Mouse (Mus musculus): ENCODE data around the gene Cebpg. TPM values are rescaled to one million over a fixed set of nuclear protein-coding genes. Genes with fewer than 3 reads are reported as not detected.

The Cebpg gene
- polyA plus RNA-seq, 1 experiment from 2014 or later: 38.7 TPM

DNA sequence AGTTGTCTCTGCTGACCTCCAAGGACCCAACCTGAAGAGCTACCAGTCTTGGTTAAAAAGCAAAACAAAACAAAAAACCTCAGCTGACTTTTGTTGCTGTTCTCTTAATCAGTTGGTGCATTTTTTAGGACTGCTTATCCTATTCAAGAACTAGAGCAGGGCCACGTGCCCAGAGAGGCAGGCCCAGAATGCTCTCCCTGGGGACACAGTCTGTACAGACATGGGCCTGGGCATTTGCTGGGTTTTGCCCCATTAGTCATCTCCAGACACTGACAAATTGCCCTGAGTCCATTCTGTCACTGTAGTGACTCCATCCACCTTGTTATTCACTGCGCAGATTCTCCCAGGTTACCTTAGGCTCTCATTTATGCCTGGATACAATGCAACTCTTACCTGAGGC lies 41.1 kb downstream of the Cebpg start:
- ATAC-seq (ENCODE audit: low read depth): no peak

DNA sequence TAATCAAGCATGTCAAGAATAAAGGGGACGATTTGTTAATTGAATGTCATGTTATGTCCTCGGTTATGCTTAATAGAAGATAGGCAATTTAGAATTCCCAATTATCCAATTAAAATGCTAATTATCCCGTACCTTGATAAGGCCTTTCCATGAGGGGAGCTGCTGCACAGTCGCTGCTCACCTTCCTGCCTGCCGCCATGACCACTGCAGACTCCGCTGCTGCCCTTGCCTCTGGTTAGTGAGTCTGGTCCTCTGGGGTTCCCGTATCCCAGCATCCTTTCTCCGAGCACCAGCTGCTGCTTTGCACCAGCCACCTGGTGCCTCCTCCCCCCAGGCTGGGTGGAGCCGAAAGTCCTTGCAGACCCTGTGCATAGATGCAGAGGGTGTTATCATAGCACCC lies 43.1 kb downstream of the Cebpg start:
- no peak overlapping the region for H3K9ac ChIP-seq (ENCODE audit: low read length)
- no peak overlapping the region for H3K27ac ChIP-seq (ENCODE audit: low read length)
- WGBS: 74% methylated on average over 9 of the region's 9 CpGs
- H3K4me3 ChIP-seq (ENCODE audit: low read length): no peak overlapping the region
- no peak for ATAC-seq (ENCODE audit: low read depth)
- no peaks in the 10 kb centered on the region for H3K9me3 ChIP-seq (ENCODE audit: control insufficient read depth, low read length)
- H3K4me2 ChIP-seq (ENCODE audit: low read depth, low read length): no peak overlapping the region
- H3K36me3 ChIP-seq (ENCODE audit: control insufficient read depth, insufficient read depth, low read length): no peaks in the 10 kb centered on the region
- H3K4me1 ChIP-seq (replicated peaks; ENCODE audit: control insufficient read depth, insufficient read depth, low read length): no peaks in the 10 kb centered on the region
- H3K27me3 ChIP-seq (ENCODE audit: control insufficient read depth, insufficient read depth, low read depth, low read length): no peaks in the 10 kb centered on the region

More for the DNA sequence above, 41.1 kb downstream of the Cebpg start:
- H3K4me3 ChIP-seq (ENCODE audit: low read length): no peak overlapping the region
- H3K9ac ChIP-seq (ENCODE audit: low read length): no peak overlapping the region
- 77% methylated on average over 2 of the region's 2 CpGs for WGBS
- no peaks in the 10 kb centered on the region for H3K4me1 ChIP-seq (replicated peaks; ENCODE audit: control insufficient read depth, insufficient read depth, low read length)
- no peak overlapping the region for H3K4me2 ChIP-seq (ENCODE audit: low read depth, low read length)
- H3K27me3 ChIP-seq (ENCODE audit: control insufficient read depth, insufficient read depth, low read depth, low read length): no peaks in the 10 kb centered on the region
- no peaks in the 10 kb centered on the region for H3K36me3 ChIP-seq (ENCODE audit: control insufficient read depth, insufficient read depth, low read length)
- no peak overlapping the region for H3K27ac ChIP-seq (ENCODE audit: low read length)
- no peaks in the 10 kb centered on the region for H3K9me3 ChIP-seq (ENCODE audit: control insufficient read depth, low read length)

DNA sequence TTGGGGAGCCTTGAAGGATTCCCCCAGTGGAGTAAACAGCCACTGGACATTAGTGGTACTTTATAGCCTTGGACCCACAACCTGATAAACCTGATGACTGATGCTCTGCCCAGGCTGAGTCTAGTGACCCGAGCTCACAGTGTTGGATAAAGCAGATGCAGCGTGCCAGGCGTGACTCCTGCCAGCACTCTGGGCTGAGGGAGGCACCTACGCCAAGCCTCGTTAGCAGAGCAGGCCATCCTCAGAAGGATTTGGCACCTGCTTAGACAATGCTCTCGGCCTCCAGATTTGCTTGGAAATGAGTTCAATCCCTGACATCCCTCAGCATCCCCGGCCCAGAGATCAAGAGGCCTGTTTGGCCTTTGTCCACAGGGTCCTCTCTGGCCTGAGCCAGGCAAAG lies 49.7 kb downstream of the Cebpg start:
- H3K4me2 ChIP-seq (ENCODE audit: low read depth, low read length): no peak overlapping the region
- H3K27me3 ChIP-seq (ENCODE audit: control insufficient read depth, insufficient read depth, low read depth, low read length): no peaks in the 10 kb centered on the region
- H3K27ac ChIP-seq (ENCODE audit: low read length): no peak overlapping the region
- ATAC-seq (ENCODE audit: low read depth): no peak
- WGBS: 89% methylated on average over 7 of the region's 7 CpGs
- H3K4me1 ChIP-seq (replicated peaks; ENCODE audit: control insufficient read depth, insufficient read depth, low read length): no peaks in the 10 kb centered on the region
- H3K4me3 ChIP-seq (ENCODE audit: low read length): no peak overlapping the region
- no peaks in the 10 kb centered on the region for H3K9me3 ChIP-seq (ENCODE audit: control insufficient read depth, low read length)
- H3K9ac ChIP-seq (ENCODE audit: low read length): no peak overlapping the region
- H3K36me3 ChIP-seq (ENCODE audit: control insufficient read depth, insufficient read depth, low read length): no peaks in the 10 kb centered on the region

DNA sequence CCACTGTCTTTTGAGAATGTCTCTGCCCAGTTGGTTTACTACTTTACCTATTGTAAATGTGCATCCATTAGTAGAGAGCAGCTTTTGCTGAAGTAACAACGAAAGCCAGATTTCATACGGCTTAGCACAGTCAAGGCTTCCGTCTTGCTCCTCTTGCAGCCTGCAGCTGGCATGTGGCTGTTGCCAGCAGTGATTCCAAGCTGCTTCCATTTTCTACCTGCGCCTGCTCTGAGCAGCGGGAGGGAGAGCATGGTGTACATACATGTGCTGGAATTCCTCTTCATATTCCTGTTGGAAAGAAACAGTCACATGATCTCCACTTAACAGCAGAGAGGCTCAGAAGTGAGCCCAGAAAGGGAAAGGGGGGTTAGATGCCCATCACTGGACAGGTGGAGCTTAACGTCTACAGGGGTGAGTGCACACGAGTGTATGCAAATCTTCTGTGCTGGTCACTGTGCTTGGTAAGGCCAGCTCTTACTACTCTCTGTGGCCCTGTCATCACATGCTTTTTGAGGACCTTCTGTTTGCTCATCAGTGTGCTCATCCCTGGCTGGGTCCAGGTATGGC lies 53.1 kb downstream of the Cebpg start:
- no peaks in the 10 kb centered on the region for H3K9me3 ChIP-seq (ENCODE audit: control insufficient read depth, low read length)
- peak; percentile 82 for ATAC-seq (ENCODE audit: low read depth)
- 61% methylated on average over 7 of the region's 7 CpGs for WGBS
- no peaks in the 10 kb centered on the region for H3K27me3 ChIP-seq (ENCODE audit: control insufficient read depth, insufficient read depth, low read depth, low read length)
- no peak overlapping the region for H3K9ac ChIP-seq (ENCODE audit: low read length)
- H3K4me1 ChIP-seq (replicated peaks; ENCODE audit: control insufficient read depth, insufficient read depth, low read length): no peaks in the 10 kb centered on the region
- no peaks in the 10 kb centered on the region for H3K36me3 ChIP-seq (ENCODE audit: control insufficient read depth, insufficient read depth, low read length)
- no peak overlapping the region for H3K27ac ChIP-seq (ENCODE audit: low read length)
- no peak overlapping the region for H3K4me3 ChIP-seq (ENCODE audit: low read length)
- no peak overlapping the region for H3K4me2 ChIP-seq (ENCODE audit: low read depth, low read length)

DNA sequence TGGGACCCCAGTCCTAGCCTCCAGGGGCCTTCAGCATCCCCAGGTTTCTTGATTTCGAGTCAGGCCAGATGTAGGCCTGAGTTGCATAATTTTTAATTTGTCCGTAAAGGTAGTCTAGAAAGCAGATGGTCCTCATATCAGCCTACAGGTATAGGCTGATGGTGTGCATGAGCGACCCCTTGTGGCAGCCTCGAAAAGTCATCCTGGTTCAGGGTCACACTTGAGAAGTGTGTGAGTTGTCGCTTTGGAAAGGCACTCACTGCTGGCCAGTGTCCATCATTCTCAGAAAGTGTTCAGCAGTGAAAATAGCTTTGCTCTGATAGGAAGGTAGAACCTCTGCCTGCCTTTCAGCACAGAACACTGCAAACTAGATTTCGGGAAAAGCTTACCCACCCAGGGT lies 55.5 kb downstream of the Cebpg start:
- H3K4me1 ChIP-seq (replicated peaks; ENCODE audit: control insufficient read depth, insufficient read depth, low read length): no peaks in the 10 kb centered on the region
- H3K9me3 ChIP-seq (ENCODE audit: control insufficient read depth, low read length): no peaks in the 10 kb centered on the region
- H3K4me3 ChIP-seq (ENCODE audit: low read length): no peak overlapping the region
- H3K27ac ChIP-seq (ENCODE audit: low read length): no peak overlapping the region
- 0 out of 2 replicates have a peak, but pooled peaks have one; percentile 37 for ATAC-seq (ENCODE audit: low read depth)
- H3K27me3 ChIP-seq (ENCODE audit: control insufficient read depth, insufficient read depth, low read depth, low read length): no peaks in the 10 kb centered on the region
- H3K36me3 ChIP-seq (ENCODE audit: control insufficient read depth, insufficient read depth, low read length): no peaks in the 10 kb centered on the region
- no peak overlapping the region for H3K9ac ChIP-seq (ENCODE audit: low read length)
- WGBS: 44% methylated on average over 6 of the region's 6 CpGs
- H3K4me2 ChIP-seq (ENCODE audit: low read depth, low read length): no peak overlapping the region

Small RNAs within 50 kb of the gene (microRNA-seq; reads per million reads assigned to microRNA genes)
- gene Gm25033: not detected

Other genes starting within 250 kb of the Cebpg start
- gene Chst8, start 243.9 kb downstream of the Cebpg start, polyA plus RNA-seq (2015; fragmentation: Nextera tagmentation; extraction: Ambion mirVana): 4.5 and 4.8 TPM in 2 replicates
- gene Pepd, start 144.2 kb downstream of the Cebpg start, polyA plus RNA-seq (2015; fragmentation: Nextera tagmentation; extraction: Ambion mirVana): 67.3 and 69.5 TPM in 2 replicates
- 7.5 and 9.4 TPM in 2 replicates for gene Cebpa, start 62.7 kb upstream of the Cebpg start, polyA plus RNA-seq (2015; fragmentation: Nextera tagmentation; extraction: Ambion mirVana)
- 5.3 and 6.2 TPM in 2 replicates for gene Slc7a10, start 129.8 kb upstream of the Cebpg start, polyA plus RNA-seq (2015; fragmentation: Nextera tagmentation; extraction: Ambion mirVana)
- gene Lrp3, start 158.9 kb upstream of the Cebpg start, polyA plus RNA-seq (2015; fragmentation: Nextera tagmentation; extraction: Ambion mirVana): 5.9 and 6.7 TPM in 2 replicates